Mouse (Mus musculus) liver, adult (tissue): ENCODE results near the gene Tbc1d30.

Experiments used
- GATA4 ChIP-seq: IDR thresholded peaks from 2 replicates; pipeline ENCODE4 v1.6.1; 2014; ENCODE audit warnings: mild to moderate bottlenecking, low read length; ENCODE audit not compliant: insufficient replicate concordance

The Tbc1d30 gene

DNA sequence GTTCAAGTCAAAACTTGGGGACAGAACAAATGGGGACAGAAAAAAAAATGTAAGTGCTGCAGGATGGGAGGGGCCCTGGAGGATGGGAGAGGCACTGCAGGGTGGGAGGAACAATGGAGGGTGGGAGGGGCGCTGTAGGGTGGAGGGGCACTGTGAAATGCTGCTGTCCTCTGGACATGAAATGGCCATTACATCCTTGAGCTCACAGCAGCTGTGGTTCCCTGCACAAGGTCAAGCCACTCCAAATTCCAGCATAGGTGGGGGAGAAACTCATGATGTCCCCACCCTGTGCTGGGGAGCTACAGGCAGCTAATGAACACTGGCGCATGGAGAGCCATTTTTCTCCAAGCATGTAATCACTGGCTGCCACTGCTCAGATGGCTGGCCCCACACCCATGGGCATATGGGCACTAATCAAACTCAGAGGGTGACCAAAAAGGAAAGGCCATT, 74.0 kb downstream of the Tbc1d30 start:
- no peak for TF ChIP-seq GATA4

DNA sequence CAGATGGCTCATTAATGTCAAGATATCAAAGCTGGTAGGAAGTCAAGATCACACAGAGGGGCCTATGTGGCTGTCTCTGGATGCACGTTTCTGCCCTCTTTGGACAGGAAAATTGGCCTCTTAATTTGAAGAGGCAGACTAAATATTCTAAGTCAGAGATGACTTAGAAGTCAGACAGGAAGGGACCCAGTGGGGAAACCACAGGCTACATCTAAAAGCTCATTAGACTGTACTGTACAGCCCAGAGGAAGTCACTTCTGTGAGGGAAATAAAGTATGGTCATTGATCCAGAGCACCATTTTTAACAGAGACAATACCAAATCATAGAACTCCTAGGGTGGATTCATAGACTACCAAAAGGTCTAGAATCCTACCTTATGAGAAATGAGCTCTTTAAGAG, 76.1 kb downstream of the Tbc1d30 start:
- TF ChIP-seq GATA4 = no peak

DNA sequence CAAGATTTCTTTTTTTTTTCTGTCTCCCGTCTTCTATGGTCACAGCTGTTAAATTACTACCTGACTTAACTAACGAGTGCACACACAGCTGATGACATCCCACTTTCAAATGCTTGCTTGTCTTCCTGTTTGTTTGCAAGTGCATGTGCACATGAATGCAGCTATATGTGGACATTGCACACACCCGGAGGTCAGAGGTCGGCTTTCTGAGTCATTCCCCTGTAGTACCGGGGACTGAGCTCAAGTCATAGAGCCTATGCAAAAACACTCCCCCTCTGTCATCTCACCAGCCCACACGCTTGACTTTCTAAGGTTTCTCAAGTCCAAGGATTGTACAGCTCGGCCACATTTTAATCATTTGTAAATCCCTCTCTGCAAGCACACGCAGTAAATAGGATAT, 80.1 kb downstream of the Tbc1d30 start:
- TF ChIP-seq GATA4 = no peak

DNA sequence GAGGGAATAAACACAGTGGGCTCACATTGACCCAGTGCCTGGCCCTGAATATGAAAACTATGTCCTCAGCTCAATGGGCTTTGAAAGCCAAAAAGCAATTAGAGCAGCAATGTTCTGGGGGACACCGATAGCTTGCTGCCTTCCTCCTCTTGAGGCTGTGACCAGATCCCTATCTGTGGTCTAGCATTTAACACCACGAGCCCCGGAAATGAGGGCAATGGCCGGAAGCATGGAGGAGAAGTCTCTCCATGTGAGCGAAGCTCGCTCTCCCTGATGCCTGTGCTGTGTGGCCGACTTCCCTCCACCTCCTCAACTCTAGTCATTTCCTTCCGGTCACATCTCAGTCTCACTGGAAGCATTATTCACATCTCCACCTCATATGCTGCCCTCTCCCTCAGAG, 82.3 kb downstream of the Tbc1d30 start:
- TF ChIP-seq GATA4 = peak; percentile 11; the same call in 1 of the 2 replicates

DNA sequence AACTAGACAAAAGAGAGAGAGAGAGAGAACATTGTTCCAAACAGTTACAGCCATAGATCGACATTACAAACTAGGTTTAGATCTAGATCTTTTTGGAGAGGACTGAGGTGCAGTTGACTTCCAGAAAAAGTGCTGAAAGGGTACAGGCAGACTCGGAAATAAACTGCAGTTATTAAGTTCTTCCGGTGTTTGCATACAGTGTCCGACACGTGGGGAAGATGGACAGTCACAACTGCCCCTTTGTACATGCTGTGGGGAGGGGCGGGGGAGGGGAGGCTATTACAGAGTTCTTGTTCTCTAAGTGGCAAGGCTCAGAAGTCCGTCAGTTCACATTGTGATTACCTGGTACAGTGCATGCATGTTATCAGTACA, 86.9 kb downstream of the Tbc1d30 start:
- TF ChIP-seq GATA4 = no peak

DNA sequence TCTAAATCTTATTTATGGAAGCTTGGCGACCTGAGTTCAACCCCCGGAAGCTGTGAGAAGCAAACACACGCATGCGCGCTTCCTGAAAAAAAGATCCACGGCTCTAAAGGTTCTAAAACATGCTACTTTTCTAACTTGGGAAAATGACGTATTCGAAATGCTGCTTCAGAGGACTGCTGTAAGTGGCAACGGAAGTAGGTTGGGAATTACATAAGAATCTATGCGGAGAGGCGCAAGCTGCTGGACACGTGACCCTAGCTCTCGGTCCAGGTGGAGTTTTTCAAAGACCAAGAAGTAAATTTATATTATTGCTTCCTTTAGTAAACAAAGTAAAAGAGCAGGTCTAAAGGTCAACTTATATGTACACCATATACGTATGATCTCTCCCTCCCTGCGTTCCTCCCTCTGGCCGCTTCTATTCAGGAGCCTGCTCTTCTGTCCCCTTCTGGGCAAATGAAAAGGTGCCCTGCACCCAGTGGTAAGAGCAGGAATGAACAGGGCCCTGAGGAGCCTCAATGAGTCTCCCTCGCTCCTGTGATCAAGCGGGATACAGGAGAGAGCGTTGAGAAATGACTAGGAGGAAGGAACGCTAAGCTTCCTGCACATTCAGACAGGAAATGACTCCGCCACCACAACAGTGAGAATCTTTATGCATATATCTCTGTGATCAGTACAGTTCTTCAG, 87.4 kb downstream of the Tbc1d30 start:
- no peak for TF ChIP-seq GATA4

DNA sequence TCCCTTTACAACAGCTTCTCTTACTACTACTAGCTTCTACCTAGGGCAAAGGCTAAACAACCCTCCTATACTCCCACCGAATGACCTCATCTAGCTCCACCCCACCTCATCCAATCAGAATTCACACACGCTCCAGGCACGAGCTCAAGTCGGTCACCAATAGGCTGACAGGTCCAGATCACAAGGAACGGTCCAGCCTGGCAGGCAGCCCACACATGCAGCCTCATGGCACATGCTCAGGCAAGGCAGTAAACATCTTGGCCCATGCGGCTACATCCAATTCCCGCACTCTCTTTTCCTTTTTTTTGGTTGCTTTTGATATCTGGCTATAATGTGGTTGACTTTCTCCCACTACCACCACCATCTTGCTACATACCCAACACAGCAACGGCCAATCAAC, 88.9 kb downstream of the Tbc1d30 start:
- TF ChIP-seq GATA4 = no peak

DNA sequence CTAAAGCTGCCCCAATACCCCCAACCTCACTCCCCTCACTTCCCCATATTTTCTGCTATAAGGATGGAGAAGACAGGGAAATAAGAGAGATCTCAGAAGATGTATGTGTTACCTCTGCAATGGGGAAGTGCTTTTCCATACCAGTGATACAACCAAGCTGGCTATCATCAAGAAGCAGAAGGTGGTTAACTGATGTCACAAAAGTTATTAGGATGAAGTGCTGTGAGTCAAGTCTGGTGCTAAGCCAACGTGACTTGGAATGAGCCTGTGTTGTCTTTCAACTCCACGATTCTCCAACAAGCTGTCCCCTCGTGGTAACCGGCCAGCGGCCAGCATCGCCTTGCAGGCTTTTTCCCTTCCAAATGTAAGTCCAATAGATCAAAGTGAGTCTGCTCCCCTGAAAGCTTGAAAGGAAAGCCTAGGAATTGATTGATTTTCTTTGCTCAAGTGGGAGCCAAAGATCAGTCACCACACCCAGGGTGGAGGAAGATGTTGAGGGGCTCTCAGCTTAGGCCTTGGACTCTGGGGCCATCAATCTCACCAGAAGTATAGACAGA, 90.0 kb downstream of the Tbc1d30 start:
- TF ChIP-seq GATA4 = no peak

DNA sequence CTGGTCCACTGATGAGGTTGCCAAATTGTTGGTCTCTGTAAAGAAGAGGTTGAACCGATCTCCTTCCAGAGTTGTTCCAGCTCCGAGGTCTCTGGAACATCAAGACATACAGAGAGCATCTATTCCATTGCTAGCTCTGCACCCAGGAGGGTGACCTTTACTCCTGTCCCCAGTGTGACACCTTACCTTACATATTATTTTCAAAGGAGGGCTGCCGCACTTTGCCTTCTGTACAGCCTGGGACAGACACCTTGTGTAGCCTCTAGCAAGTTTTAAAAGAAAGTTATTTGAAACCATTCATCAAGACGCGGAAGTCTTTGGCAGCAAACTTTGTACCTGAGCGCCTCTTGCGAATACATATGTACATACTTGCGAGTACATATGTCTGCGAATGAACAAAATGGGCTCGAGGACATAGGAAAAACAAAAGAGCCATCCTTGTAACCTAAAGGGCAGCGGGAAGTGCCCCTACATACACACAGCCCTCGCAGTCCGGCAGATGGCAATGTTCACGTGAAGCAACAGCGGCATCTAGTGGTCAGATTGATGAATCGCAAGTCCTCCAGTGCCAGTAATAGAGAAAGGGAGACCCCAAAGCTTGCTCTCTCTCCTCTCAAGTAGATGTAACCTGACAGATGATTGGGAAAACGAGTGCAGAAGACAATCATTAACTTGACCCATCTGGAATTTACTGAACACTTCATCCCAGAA, 94.8 kb downstream of the Tbc1d30 start:
- no peak for TF ChIP-seq GATA4

DNA sequence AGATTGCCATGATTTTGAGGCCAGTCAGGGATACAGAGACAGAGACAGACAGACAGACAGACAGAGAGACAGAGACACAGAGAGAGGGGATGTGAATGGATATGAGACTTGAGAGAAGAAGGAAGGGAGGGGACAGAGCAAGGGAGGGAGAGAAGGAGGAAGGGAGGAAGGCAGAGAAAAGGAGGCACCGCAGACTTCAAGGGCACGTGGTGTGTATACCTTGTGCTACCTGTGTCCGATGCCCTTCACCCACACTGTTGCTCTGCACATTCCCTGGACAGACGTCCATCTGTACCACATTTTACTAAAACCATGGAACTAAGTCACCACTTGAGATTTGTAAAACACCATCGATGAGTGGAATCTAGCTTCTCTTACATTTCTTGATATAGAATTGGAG, 95.6 kb downstream of the Tbc1d30 start:
- TF ChIP-seq GATA4 = no peak

DNA sequence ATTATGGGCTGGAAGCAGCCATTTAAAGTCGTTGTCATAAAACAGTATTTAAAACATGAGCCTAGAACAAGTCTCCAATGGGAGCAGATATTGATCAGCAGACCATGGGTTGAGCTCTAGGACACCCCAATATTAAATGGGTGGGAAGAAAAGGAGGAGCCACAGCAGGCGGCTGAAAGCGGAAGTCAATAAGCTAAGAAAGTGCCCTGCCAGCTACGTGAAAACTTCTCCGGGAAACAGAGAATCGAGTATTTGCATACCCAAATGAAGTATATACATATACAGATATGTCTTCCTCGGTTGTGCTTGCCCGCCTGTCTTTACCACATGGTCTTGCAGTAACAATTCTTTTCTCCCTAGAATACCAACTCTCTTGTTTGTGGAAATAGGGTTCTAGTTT, 96.7 kb downstream of the Tbc1d30 start:
- no peak for TF ChIP-seq GATA4

DNA sequence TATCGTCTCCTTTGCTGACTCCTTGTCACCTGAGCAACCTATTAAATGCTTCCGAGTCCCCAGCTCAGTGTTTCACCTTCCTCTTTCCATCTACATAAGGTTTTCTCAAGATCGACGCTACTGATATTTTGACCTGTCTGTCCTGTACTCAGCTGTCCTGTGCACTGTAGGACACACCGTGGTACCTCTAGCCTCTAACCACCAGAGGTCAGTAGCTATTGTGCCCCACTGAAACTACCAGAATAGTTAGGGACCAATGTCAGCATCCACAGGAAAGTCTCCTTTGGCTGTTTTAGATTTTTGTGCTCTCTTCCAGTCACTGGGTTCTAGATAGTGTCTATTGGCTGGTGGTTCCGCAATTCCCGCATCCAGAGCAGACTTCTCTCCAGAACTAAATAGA, 98.3 kb downstream of the Tbc1d30 start:
- TF ChIP-seq GATA4 = no peak

DNA sequence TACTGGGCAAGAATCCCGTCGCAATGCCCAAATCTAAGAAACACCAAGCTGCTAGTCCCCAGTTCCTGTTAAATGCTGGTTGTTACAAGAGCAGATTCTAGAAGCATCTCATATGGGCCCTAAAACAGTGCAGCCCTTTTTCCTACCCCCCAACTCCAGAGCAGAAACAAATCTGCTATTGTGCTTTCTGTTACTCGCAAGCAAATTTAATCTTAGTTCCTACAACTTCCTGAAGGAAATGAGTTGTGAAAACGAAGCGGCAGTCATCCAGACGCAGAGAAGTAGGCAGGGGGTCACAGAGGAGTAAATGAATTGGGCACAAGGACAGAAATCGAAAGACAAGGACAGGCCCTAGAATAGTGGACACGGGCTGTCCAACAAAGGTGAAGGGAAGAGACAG, 99.9 kb downstream of the Tbc1d30 start:
- no peak for TF ChIP-seq GATA4

DNA sequence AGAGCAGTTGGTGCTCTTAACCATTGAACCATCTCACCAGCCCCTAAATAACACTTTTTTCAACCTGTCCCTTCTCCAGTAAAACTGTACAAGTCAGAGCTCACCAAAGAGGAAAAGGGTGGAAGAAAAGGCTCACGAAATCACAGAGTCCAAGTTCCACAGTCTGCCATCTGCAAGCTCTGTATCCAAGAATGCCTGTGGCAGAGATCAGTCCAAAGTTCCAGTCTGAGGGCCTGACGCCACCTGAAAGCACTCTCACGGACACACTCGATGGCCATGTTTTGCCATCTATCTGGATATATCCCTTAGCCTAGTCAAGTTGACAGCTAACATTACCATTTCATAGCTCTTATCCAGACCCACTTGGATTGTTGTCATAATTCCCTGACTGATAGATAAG, 101.3 kb downstream of the Tbc1d30 start:
- no peak for TF ChIP-seq GATA4

DNA sequence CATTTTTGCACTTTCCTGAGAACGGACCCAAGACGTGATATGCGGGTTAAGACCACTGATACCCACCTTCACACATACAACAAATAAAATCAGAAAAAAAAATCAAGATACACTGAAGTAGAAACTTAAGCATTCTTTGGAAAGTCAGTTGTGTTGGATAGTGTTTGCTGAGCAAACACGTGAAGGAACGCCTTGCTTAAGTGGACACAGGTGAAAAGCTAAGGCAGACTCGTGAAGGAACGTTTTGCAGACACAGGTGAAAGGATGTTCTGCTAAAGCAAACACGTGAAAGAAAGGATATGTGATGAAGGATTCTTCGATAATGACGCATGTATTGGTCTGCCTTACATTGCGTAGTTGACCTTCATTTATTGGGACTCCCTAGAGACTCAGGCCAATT, 103.5 kb downstream of the Tbc1d30 start:
- no peak for TF ChIP-seq GATA4

DNA sequence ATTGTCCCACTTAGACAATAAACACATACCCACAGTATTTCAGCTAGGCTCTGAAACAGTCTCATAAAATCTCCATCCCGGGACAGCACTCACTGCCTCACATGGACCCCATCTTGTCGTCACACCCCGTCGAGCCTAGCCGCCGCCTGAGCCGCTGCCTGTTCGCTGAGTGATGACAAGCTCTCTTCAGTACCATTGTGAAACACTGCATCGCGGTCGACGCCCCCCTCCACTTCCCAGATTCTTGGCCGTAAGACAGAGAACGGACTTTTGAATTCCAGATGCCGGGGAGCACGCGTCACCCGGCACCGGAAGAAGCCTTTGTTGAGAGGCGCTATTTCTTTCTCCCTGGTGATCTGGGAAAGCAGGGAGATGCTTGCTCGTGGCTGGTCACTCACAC, 104.1 kb downstream of the Tbc1d30 start:
- no peak for TF ChIP-seq GATA4
